Mouse (Mus musculus) ES-E14 (cell line): Measurements from ENCODE around the gene Ackr2. TPM values are rescaled to one million over a fixed set of nuclear protein-coding genes. Genes with fewer than 3 reads are reported as not detected.

Experiments
- DNase-seq: peaks from one replicate; pipeline ENCODE4 v3.0.0-alpha.2; 2013; ENCODE audit warnings: low read depth, low spot score
- H3K27ac ChIP-seq: 2 replicates; pipeline ENCODE4 v1.5.1; 2012; ENCODE audit warnings: low read depth, mild to moderate bottlenecking, low read length, moderate library complexity, mixed read lengths; ENCODE audit not compliant: poor library complexity, insufficient read depth, severe bottlenecking
- H3K36me3 ChIP-seq: 2 replicates; pipeline ENCODE4 v1.6.1; 2012; ENCODE audit warnings: mild to moderate bottlenecking, low read length, moderate library complexity, mixed read lengths; ENCODE audit not compliant: control insufficient read depth, poor library complexity, insufficient read depth, severe bottlenecking
- H3K4me1 ChIP-seq, 2 experiments: fragments of 150-350 bp in 1 of 2; sonication (generic) in 1 of 2; 2 replicates each; pipeline ENCODE4 v1.6.1; 2012; ENCODE audit warnings: low read length in 2 of 2, mild to moderate bottlenecking in 1 of 2, mixed read lengths in 1 of 2; ENCODE audit not compliant: control insufficient read depth in 2 of 2, insufficient read depth in 2 of 2, poor library complexity in 1 of 2
- H3K4me3 ChIP-seq, 2 experiments: fragments of 150-350 bp in 1 of 2; sonication (generic) in 1 of 2; 2 replicates each; pipeline ENCODE4 v1.5.1; 2012; ENCODE audit warnings: low read length in 2 of 2, low read depth in 1 of 2, mild to moderate bottlenecking in 1 of 2, mixed read lengths in 1 of 2; ENCODE audit not compliant: insufficient read depth in 1 of 2, poor library complexity in 1 of 2, severe bottlenecking in 1 of 2
- H3K9ac ChIP-seq: 2 replicates; pipeline ENCODE4 v1.6.1; 2012; ENCODE audit warnings: low read depth, mild to moderate bottlenecking, low read length, mixed read lengths; ENCODE audit not compliant: poor library complexity, insufficient read depth, severe bottlenecking
- H3K9me3 ChIP-seq: fragments of 150-350 bp; sonication (generic); 2 replicates; pipeline ENCODE4 v1.6.1; 2012; ENCODE audit warnings: low read depth, mild to moderate bottlenecking, low read length; ENCODE audit not compliant: control insufficient read depth, insufficient read depth
- CHD2 ChIP-seq: IDR thresholded peaks from 2 replicates; pipeline ENCODE4 v1.6.1; 2014; ENCODE audit warnings: mild to moderate bottlenecking, low read depth, low read length, inconsistent platforms
- HCFC1 ChIP-seq: IDR thresholded peaks from 2 replicates; pipeline ENCODE4 v1.6.1; 2012; ENCODE audit warnings: low read length, inconsistent platforms, borderline replicate concordance; ENCODE audit not compliant: insufficient read depth
- MAFK ChIP-seq: IDR thresholded peaks from 2 replicates; pipeline ENCODE4 v1.6.1; 2014; ENCODE audit warnings: mild to moderate bottlenecking, low read depth, low read length, inconsistent platforms; ENCODE audit not compliant: insufficient read depth
- ZC3H11A ChIP-seq: IDR thresholded peaks from 2 replicates; pipeline ENCODE4 v1.6.1; 2012; ENCODE audit warnings: low read depth, mild to moderate bottlenecking, inconsistent platforms, low read length, borderline replicate concordance
- ZNF384 ChIP-seq: IDR thresholded peaks from 2 replicates; pipeline ENCODE4 v1.6.1; 2012; ENCODE audit warnings: low read depth, low read length, inconsistent platforms
- in situ Hi-C, 2 experiments: fragments of 600-800 bp; cut with MboI; formaldehyde crosslinking; loops; one replicate each; pipeline ENCODE4 v1.15.1; 2025; ENCODE audit warnings: low sequenced_read_pairs in 2 of 2, inconsistent platforms in 1 of 2; ENCODE audit not compliant: unreplicated experiment in 2 of 2
- total RNA-seq: library from RNA; depleted of rRNA; stranded (reverse); fragments of 300-350 nt; gene quantifications from 2 replicates; pipeline ENCODE4 v1.2.3, GENCODE M21; 2012

The Ackr2 gene
- total RNA-seq, 1 experiment: 0.22 TPM

- DNase-seq: no peak
- TF ChIP-seq CHD2: no peak
- TF ChIP-seq MAFK: no peak
- no peak for TF ChIP-seq ZNF384
- no peak for TF ChIP-seq HCFC1
- TF ChIP-seq ZC3H11A: no peak
- in situ Hi-C loops: no loop called here
These were observed 6.8 kb downstream of the Ackr2 start for GRCm38 (mm10) chr9:121904946-121905345.

DNA sequence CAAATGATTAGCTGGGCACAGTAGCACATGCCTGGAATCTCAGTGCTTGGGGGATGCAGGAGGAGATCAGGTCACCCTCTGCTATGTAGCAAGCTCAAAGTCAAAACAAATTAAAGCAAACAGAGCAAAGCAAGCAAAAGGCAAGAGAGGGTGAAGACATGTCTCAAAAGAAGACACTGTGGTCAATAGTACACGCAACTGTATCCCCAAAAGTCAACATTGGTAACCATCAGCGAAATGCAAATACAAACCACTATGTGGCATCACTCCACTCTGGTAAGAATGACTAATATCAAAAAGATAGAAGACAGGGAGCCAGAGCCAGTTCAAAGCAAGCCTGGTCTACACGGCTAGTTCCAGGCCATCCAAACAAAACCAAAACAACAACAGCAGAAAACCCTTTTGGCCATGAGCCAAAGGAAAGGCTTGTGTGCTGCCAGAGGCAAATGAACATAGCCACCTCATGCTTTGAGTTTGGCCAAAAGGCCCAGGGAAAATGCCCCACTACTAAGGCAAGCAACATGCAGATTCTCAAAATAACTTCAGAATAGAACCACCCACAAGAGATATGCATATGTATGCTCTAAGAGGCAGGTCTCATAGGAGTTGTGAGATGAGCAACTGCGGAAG lies 7.5 kb downstream of the Ackr2 start:
- TF ChIP-seq HCFC1 (no peak), ZC3H11A (no peak), ZNF384 (no peak)
- Histone ChIP-seq H3K9ac (no peak overlapping the region), H3K4me3 (no peak overlapping the region), H3K27ac (no peak overlapping the region), H3K9me3 (no peaks in the 10 kb centered on the region), H3K36me3 (no peaks in the 10 kb centered on the region), H3K4me1 (peaks cover 0 to 2% of the 10 kb centered on the region in 2 experiments; a peak in 1 of 4 replicates)
- in situ Hi-C loops: no loop called here
- no peak for DNase-seq

More at GRCm38 (mm10) chr9:121904946-121905345, 6.8 kb downstream of the Ackr2 start:
- Histone ChIP-seq H3K27ac (no peak overlapping the region), H3K4me1 (peaks cover 0 to 2% of the 10 kb centered on the region in 2 experiments; a peak in 1 of 4 replicates), H3K9ac (no peak overlapping the region), H3K4me3 (no peak overlapping the region), H3K36me3 (no peaks in the 10 kb centered on the region), H3K9me3 (no peaks in the 10 kb centered on the region)

DNA sequence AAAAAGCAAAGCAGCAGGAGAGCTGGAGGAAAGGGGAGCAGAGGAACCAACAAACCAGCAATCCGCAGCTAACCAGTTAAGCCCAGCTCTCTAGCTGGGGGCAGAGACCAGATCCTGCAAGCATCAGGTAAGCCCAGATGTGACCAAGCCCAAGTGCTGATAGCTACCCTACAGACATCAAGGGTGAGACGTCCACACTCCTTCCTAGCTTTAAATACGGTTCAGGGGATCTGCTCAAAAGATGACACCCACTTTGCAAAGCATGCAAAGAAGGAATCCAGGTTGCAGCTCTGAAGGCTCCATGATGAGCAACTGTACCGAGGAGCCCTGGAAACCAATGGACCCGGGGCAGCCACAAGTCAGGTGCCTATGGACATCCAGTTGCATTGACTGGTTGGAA lies 8.3 kb downstream of the Ackr2 start:
- Histone ChIP-seq H3K36me3 (no peaks in the 10 kb centered on the region), H3K9me3 (no peaks in the 10 kb centered on the region), H3K9ac (no peak overlapping the region), H3K4me1 (peaks cover 0 to 2% of the 10 kb centered on the region in 2 experiments; a peak in 1 of 4 replicates), H3K27ac (no peak overlapping the region), H3K4me3 (no peak overlapping the region)
- DNase-seq: no peak
- in situ Hi-C loops: no loop called here
- TF ChIP-seq CHD2 (no peak), ZNF384 (no peak), ZC3H11A (no peak), HCFC1 (no peak), MAFK (no peak)

GRCm38 (mm10) chr9:121907356-121908070 lies 9.4 kb downstream of the Ackr2 start:
- Histone ChIP-seq H3K9ac (no peak overlapping the region), H3K9me3 (no peaks in the 10 kb centered on the region), H3K27ac (no peak overlapping the region), H3K4me3 (no peak overlapping the region), H3K36me3 (no peaks in the 10 kb centered on the region), H3K4me1 (peaks cover 0 to 2% of the 10 kb centered on the region in 2 experiments; a peak in 1 of 4 replicates)
- peak; percentile 29 for DNase-seq
- in situ Hi-C loops: no loop called here
- TF ChIP-seq ZC3H11A (no peak), CHD2 (no peak), HCFC1 (no peak), MAFK (no peak), ZNF384 (no peak)
